Mouse (Mus musculus) hindbrain, embryonic 16.5 days (tissue): Measurements from ENCODE around the gene Echdc3. TPM values are rescaled to one million over a fixed set of nuclear protein-coding genes. Genes with fewer than 3 reads are reported as not detected.

Source experiments
- ATAC-seq: fragments of 200-750 bp; cut with Nextera tagmentation; 2 replicates; pipeline ENCODE4 v1.8.0; 2017; ENCODE audit warnings: moderate TSS enrichment, moderate library complexity
- H3K27ac ChIP-seq: fragments of 300-500 bp; sonication (generic); 2 replicates; pipeline ENCODE4 v1.5.1; 2014; ENCODE audit warnings: low read depth, mild to moderate bottlenecking, control low read depth, low read length, moderate library complexity
- H3K27me3 ChIP-seq: fragments of 300-500 bp; sonication (generic); replicated peaks from 2 replicates; pipeline ENCODE4 v1.6.1; 2014; ENCODE audit warnings: low read length; ENCODE audit not compliant: control insufficient read depth, insufficient read depth
- H3K36me3 ChIP-seq: fragments of 300-500 bp; sonication (generic); 2 replicates; pipeline ENCODE4 v1.6.1; 2014; ENCODE audit warnings: mild to moderate bottlenecking, low read length, moderate library complexity, mixed read lengths; ENCODE audit not compliant: control insufficient read depth, insufficient read depth
- H3K4me1 ChIP-seq: fragments of 300-500 bp; sonication (generic); 2 replicates; pipeline ENCODE4 v1.6.1; 2014; ENCODE audit warnings: low read depth, low read length; ENCODE audit not compliant: control insufficient read depth, insufficient read depth
- H3K4me2 ChIP-seq: fragments of 300-500 bp; sonication (generic); 2 replicates; pipeline ENCODE4 v1.6.1; 2014; ENCODE audit warnings: mild to moderate bottlenecking, low read length, control low read depth, moderate library complexity
- H3K4me3 ChIP-seq: fragments of 300-500 bp; sonication (generic); 2 replicates; pipeline ENCODE4 v1.5.1; 2014; ENCODE audit warnings: mild to moderate bottlenecking, low read length, control low read depth, moderate library complexity
- H3K9ac ChIP-seq: fragments of 300-500 bp; sonication (generic); 2 replicates; pipeline ENCODE4 v1.6.1; 2014; ENCODE audit warnings: low read depth, mild to moderate bottlenecking, control low read depth, low read length, moderate library complexity
- H3K9me3 ChIP-seq: fragments of 300-500 bp; sonication (generic); 2 replicates; pipeline ENCODE4 v1.6.1; 2014; ENCODE audit warnings: mild to moderate bottlenecking, low read length, moderate library complexity; ENCODE audit not compliant: control insufficient read depth
- WGBS: fragments of 180-500 bp; shearing (Covaris S2); extraction: QIAGEN DNeasy Blood & Tissue Kit; methylation state at CpG from one replicate; pipeline ENCODE4 v1.1.7; 2014; 5-methylcytosine and 5-hydroxymethylcytosine counted together
- polyA plus RNA-seq: library from polyadenylated mRNA; unstranded; fragments of >200 nt; fragmentation: Nextera tagmentation; extraction: Ambion mirVana; gene quantifications from 2 replicates; pipeline ENCODE4 v1.2.1, GENCODE M21; 2015

Echdc3 gene
- polyA plus RNA-seq, 1 experiment from 2014 or later = 1.9 TPM

DNA sequence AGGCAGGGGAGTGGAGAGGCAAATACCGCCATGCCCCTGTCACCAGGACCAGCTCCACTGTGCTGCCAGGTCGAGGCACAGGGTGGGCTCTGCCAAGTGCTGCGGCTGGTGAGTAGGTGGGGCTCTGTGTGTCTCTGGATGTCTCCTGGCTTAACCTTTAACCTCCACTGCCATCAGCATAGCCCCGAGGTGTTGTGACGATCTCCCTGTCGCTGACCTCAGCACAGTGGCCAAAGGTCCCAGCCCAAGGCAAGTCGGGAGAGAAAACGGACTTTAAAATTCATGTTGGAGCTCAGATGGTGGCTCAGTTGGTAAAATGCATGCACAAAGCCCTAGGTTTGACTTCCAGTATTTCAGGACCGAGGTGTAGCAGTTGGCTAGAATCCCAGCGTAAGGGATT lies 67.2 kb downstream of the Echdc3 start:
- no peaks in the 10 kb centered on the region for H3K27me3 ChIP-seq
- H3K9me3 ChIP-seq = no peaks in the 10 kb centered on the region
- H3K4me2 ChIP-seq = no peak overlapping the region
- no peak overlapping the region for H3K4me3 ChIP-seq
- H3K9ac ChIP-seq = no peak overlapping the region
- no peak overlapping the region for H3K27ac ChIP-seq
- ATAC-seq = no peak
- 81% methylated on average over 10 of the region's 10 CpGs for WGBS
- no peaks in the 10 kb centered on the region for H3K36me3 ChIP-seq
- no peaks in the 10 kb centered on the region for H3K4me1 ChIP-seq

DNA sequence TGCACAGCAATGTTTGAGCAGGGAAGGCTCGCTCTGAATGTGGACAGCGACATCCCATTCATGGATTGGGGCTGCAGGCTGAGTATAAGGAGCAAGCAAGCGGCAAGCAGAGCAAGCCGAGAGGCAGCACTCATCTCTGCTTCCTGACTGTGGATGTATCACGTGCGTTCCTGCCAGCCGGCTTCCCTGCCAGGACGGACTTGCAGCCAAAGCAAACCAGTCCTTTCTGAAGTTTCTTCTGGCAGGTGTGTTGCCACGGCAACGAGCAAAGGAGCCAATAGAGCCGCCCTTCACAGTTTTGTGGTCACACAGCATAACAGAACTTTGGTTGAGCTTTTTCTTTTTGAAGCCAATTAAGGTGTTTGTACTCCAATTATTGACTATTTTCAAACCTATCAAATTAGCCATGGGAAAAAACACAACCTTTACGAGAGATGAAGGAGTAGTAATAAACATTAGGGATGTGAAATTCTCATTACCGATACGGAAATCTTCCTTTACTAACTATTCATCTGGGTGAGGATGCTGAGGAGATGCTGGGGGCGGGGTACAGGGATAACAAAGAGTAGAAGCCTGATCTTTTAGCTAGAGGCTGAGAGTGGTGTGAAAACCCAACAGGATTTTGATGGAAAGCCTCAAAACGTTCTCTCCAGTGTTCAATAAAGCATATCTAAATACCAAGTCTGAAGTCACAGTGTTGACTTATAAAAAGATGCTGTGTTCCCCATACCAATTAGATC lies 69.7 kb downstream of the Echdc3 start:
- Histone ChIP-seq H3K4me3 (no peak overlapping the region), H3K27me3 (no peaks in the 10 kb centered on the region)

DNA sequence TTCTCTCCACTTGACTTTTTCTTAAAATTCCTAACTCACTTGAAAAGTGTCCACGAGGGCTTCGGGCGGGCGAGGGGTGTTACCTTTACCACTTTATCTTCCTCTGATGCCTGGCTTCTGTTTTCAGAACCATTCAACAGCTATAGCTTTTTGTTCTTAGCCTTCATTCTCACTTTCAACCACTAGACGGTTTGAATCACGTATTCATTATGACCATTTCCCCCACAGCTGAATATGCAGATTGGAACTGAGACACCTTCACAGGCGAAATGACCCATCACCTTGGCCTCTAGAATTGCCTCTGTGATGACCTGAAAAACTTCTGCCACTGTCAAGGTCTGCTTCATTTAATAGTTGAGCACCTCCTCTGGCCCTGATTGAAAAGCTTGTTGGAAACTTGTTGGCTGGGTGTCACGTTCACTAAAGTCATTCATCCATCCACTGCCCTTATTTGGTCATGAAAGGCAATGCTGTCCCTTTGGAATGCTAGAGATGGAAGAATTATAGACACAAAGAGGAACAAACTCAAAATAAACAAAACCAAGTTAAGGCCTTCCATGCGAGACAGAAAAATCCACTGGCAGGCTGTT lies 72.2 kb downstream of the Echdc3 start:
- H3K27me3 ChIP-seq = no peaks in the 10 kb centered on the region
- WGBS = 86% methylated on average over 9 of the region's 9 CpGs
- no peak overlapping the region for H3K4me3 ChIP-seq
- no peak for ATAC-seq
- H3K27ac ChIP-seq = no peak overlapping the region
- no peaks in the 10 kb centered on the region for H3K36me3 ChIP-seq
- no peak overlapping the region for H3K9ac ChIP-seq
- no peak overlapping the region for H3K4me2 ChIP-seq
- no peaks in the 10 kb centered on the region for H3K4me1 ChIP-seq
- no peaks in the 10 kb centered on the region for H3K9me3 ChIP-seq

More for the DNA sequence above, 69.7 kb downstream of the Echdc3 start:
- ATAC-seq = peak; percentile 58
- Histone ChIP-seq H3K9me3 (no peaks in the 10 kb centered on the region), H3K27ac (no peak overlapping the region), H3K9ac (no peak overlapping the region), H3K36me3 (no peaks in the 10 kb centered on the region), H3K4me2 (no peak overlapping the region), H3K4me1 (no peaks in the 10 kb centered on the region)
- 65% methylated on average over 16 of the region's 16 CpGs for WGBS

Other genes starting within 250 kb of the Echdc3 start
- 10.5 and 10.6 TPM in 2 replicates for gene Proser2, start 82.8 kb downstream of the Echdc3 start, polyA plus RNA-seq
- gene Usp6nl, start 109.6 kb upstream of the Echdc3 start, polyA plus RNA-seq = 6.0 and 6.2 TPM in 2 replicates